In the genomic region with DNA sequence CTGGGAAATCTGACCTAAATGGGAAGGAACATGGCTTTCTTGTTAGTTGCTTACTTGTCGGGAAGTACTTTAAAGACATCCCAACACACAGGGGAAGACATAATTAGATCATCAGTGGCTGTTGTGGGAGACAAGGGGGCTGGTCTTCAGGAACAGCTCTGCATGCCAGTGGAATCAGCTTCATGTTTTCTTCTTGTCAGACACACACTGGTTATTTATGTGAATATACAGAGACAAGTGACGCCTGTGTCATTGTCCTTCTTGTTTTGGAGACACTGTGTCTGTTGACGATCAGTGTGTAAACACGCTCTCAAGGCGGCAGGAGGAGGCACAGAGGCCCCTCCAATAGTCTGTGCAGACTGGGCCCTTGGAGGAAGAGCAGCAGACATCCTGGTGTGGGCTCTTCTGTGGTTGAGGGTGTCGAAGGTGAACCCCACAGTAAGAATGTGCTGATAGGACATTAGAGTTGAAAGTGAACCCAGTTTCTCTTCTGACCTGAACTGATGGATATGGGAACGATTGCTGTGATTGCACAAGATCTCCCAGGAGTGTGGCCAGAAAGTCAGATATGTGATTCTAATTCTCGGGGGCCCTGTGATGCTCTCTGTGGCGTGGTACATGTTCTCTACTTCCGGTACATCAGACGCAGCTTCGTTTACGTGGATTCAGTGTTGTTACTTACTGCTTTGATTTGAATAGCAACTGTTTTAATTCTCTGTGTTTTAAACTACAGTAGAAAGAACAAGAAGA, we compare ENCODE assay signal across 8 mouse cellular contexts.
A peak's percentile ranks its signal among the peaks of the same experiment; 100 is the strongest.
DNase-seq lines count a peak whose midpoint lies in the region; ATAC-seq and TF ChIP-seq lines count a peak whose summit lies in the region.

No protein-coding gene starts in this region.

- ATAC-seq in hindbrain, embryonic 16.5 days: no peak; the same call in 1 of the 2 replicates
- peak; percentile 32; the same call in 1 of the 2 replicates for ATAC-seq in kidney, embryonic 16.5 days (ENCODE audit: low FRiP score, low TSS enrichment)

- TF ChIP-seq POLR2A in myocyte (IDR thresholded peaks at IDR 0.05; ENCODE audit: insufficient read length, low read depth): no peak

- H3K36me3 ChIP-seq in hindbrain, embryonic 10.5 days: no peaks in the 10 kb centered on the region
- no peaks in the 10 kb centered on the region for H3K36me3 ChIP-seq in hindbrain, embryonic 16.5 days (ENCODE audit: control insufficient read depth, insufficient read depth, low read length)
- H3K36me3 ChIP-seq in kidney, embryonic 16.5 days (ENCODE audit: insufficient read depth, low read length): no peaks in the 10 kb centered on the region
- no peaks in the 10 kb centered on the region for H3K36me3 ChIP-seq in myocyte (ENCODE audit: control insufficient read depth, insufficient read depth)

- no peak overlapping the region for H3K4me3 ChIP-seq in hindbrain, embryonic 10.5 days
- no peak overlapping the region for H3K4me3 ChIP-seq in hindbrain, embryonic 16.5 days (ENCODE audit: low read length)
- no peak overlapping the region for H3K4me3 ChIP-seq in kidney, embryonic 16.5 days (ENCODE audit: low read length)
- H3K4me3 ChIP-seq in myocyte: no peak overlapping the region

- H3K9me3 ChIP-seq in hindbrain, embryonic 10.5 days: no peaks in the 10 kb centered on the region
- no peaks in the 10 kb centered on the region for H3K9me3 ChIP-seq in hindbrain, embryonic 16.5 days (ENCODE audit: control insufficient read depth, low read length)
- no peaks in the 10 kb centered on the region for H3K9me3 ChIP-seq in kidney, embryonic 16.5 days (ENCODE audit: low read length)

- peaks cover 29% of the 10 kb centered on the region for H3K4me1 ChIP-seq in hindbrain, embryonic 10.5 days (replicated peaks)
- no peaks in the 10 kb centered on the region; the same call in 1 of the 2 replicates for H3K4me1 ChIP-seq in hindbrain, embryonic 16.5 days (ENCODE audit: control insufficient read depth, insufficient read depth, low read depth, low read length)
- peaks cover 18% of the 10 kb centered on the region for H3K4me1 ChIP-seq in kidney, embryonic 16.5 days (ENCODE audit: insufficient read depth, low read length)

- H3K4me2 ChIP-seq in hindbrain, embryonic 16.5 days (ENCODE audit: low read length): no peak overlapping the region
- H3K4me2 ChIP-seq in kidney, embryonic 16.5 days (replicated peaks; ENCODE audit: low read depth, low read length): no peak overlapping the region
- H3K4me2 ChIP-seq in myocyte (ENCODE audit: low read depth): peak overlapping the region; percentile 43

- no peaks in the 10 kb centered on the region for H3K27me3 ChIP-seq in hindbrain, embryonic 10.5 days (ENCODE audit: insufficient read depth, poor library complexity, severe bottlenecking)
- no peaks in the 10 kb centered on the region for H3K27me3 ChIP-seq in hindbrain, embryonic 16.5 days (replicated peaks; ENCODE audit: control insufficient read depth, insufficient read depth, low read length)
- no peaks in the 10 kb centered on the region for H3K27me3 ChIP-seq in kidney, embryonic 16.5 days (ENCODE audit: insufficient read depth, low read length)
- H3K27me3 ChIP-seq in myocyte (ENCODE audit: control insufficient read depth, insufficient read depth, insufficient read length): no peaks in the 10 kb centered on the region

- H3K79me2 ChIP-seq in myocyte (ENCODE audit: control insufficient read depth, insufficient read depth): no peaks in the 10 kb centered on the region

- peak overlapping the region; percentile 57; the same call in 1 of the 2 replicates for H3K27ac ChIP-seq in hindbrain, embryonic 10.5 days
- H3K27ac ChIP-seq in hindbrain, embryonic 16.5 days (ENCODE audit: low read depth, low read length): no peak overlapping the region
- peak overlapping the region; percentile 84 for H3K27ac ChIP-seq in kidney, embryonic 16.5 days (ENCODE audit: low read length)

- H3K9ac ChIP-seq in hindbrain, embryonic 16.5 days (ENCODE audit: low read depth, low read length): no peak overlapping the region
- no peak overlapping the region for H3K9ac ChIP-seq in kidney, embryonic 16.5 days (replicated peaks; ENCODE audit: low read length)

- no peak for DNase-seq in hindbrain, embryonic 10.5 days (ENCODE audit: low spot score)
- DNase-seq in heart, adult 8-10 months (ENCODE audit: low spot score): peak; percentile 24
- no peak for DNase-seq in retina, embryonic 14.5 days (ENCODE audit: low spot score)
- no peak for DNase-seq in layer of hippocampus, postnatal 25 days (ENCODE audit: extremely low spot score in 1 of 2, low spot score in 1 of 2)
- DNase-seq in adrenal gland, postnatal 36 days: no peak

- no peak overlapping the region for H3ac ChIP-seq in myocyte (ENCODE audit: control insufficient read depth, insufficient read length)

- WGBS in hindbrain, embryonic 10.5 days: 84% methylated on average over 13 of the region's 13 CpGs
- WGBS in hindbrain, embryonic 16.5 days: 80% methylated on average over 13 of the region's 13 CpGs
- WGBS in kidney, embryonic 16.5 days: 70% methylated on average over 13 of the region's 13 CpGs

TF ChIP-seq in myocyte, 11 proteins besides CTCF, POLR2A, EP300 and RAD21:
- peak; percentile 42; the same call in 1 of the 2 replicates for TF ChIP-seq CEBPB (IDR thresholded peaks at IDR 0.05; ENCODE audit: insufficient read depth, poor library complexity, severe bottlenecking)
- no peak for TF ChIP-seq TCF12 (IDR thresholded peaks at IDR 0.05; ENCODE audit: insufficient read depth, poor library complexity, severe bottlenecking)
